Mouse (Mus musculus) liver, postnatal 0 days (tissue): ENCODE measurements around the gene Tubb1. TPM values are rescaled to one million over a fixed set of nuclear protein-coding genes. Genes with fewer than 3 reads are reported as not detected.
A peak's percentile ranks its signal among the peaks of the same experiment; 100 is the strongest.

Experiments
- ATAC-seq: fragments of 200-750 bp; cut with Nextera tagmentation; 2 replicates; pipeline ENCODE4 v1.8.0; 2017; ENCODE audit warnings: mild to moderate bottlenecking, moderate library complexity
- DNase-seq: peaks from one replicate; pipeline ENCODE4 v3.0.0-alpha.2; 2016
- H3K27ac ChIP-seq: fragments of 300-500 bp; sonication (generic); 2 replicates; pipeline ENCODE4 v1.5.1; 2014; ENCODE audit warnings: antibody characterized with exemption, moderate library complexity, mild to moderate bottlenecking, low read depth
- H3K27me3 ChIP-seq: fragments of 300-500 bp; sonication (generic); 2 replicates; pipeline ENCODE4 v1.6.1; 2014; ENCODE audit warnings: low read length, control low read depth, mixed read lengths; ENCODE audit not compliant: insufficient read depth
- H3K36me3 ChIP-seq: fragments of 300-500 bp; sonication (generic); replicated peaks from 2 replicates; pipeline ENCODE4 v1.6.1; 2014; ENCODE audit warnings: mild to moderate bottlenecking, control low read depth, low read length, moderate library complexity, mixed read lengths; ENCODE audit not compliant: insufficient read depth
- H3K4me1 ChIP-seq: fragments of 300-500 bp; sonication (generic); 2 replicates; pipeline ENCODE4 v1.6.1; 2014; ENCODE audit warnings: antibody characterized with exemption, mild to moderate bottlenecking, control low read depth; ENCODE audit not compliant: insufficient read depth
- H3K4me2 ChIP-seq: fragments of 300-500 bp; sonication (generic); 2 replicates; pipeline ENCODE4 v1.6.1; 2014; ENCODE audit warnings: low read depth, mild to moderate bottlenecking, low read length, moderate library complexity, mixed read lengths
- H3K4me3 ChIP-seq: fragments of 300-500 bp; sonication (generic); 2 replicates; pipeline ENCODE4 v1.5.1; 2014; ENCODE audit warnings: low read depth, low read length
- H3K9ac ChIP-seq: fragments of 300-500 bp; sonication (generic); replicated peaks from 2 replicates; pipeline ENCODE4 v1.6.1; 2014; ENCODE audit warnings: mild to moderate bottlenecking, moderate library complexity
- H3K9me3 ChIP-seq: fragments of 300-500 bp; sonication (generic); 2 replicates; pipeline ENCODE4 v1.6.1; 2016; ENCODE audit warnings: mild to moderate bottlenecking, control low read depth, low read length, mixed read lengths
- CTCF ChIP-seq: sonication (generic); IDR thresholded peaks from 2 replicates; pipeline ENCODE4 v1.5.1; 2016; ENCODE audit warnings: antibody characterized with exemption, low read depth
- EP300 ChIP-seq: IDR thresholded peaks from 2 replicates; pipeline ENCODE4 v1.6.1; 2016; ENCODE audit warnings: antibody characterized with exemption, low read depth, mild to moderate bottlenecking
- WGBS: fragments of 180-500 bp; shearing (Covaris S2); extraction: QIAGEN DNeasy Blood & Tissue Kit; methylation state at CpG from one replicate; pipeline ENCODE4 v1.1.7; 2014; ENCODE audit not compliant: insufficient replicate concordance; 5-methylcytosine and 5-hydroxymethylcytosine counted together
- polyA plus RNA-seq: library from polyadenylated mRNA; unstranded; fragments of >200 nt; fragmentation: Nextera tagmentation; extraction: Ambion mirVana; gene quantifications from 2 replicates; pipeline ENCODE4 v1.2.1, GENCODE M21; 2015

Tubb1 gene
- polyA plus RNA-seq, 1 experiment from 2014 or later: 26.4 TPM

DNA sequence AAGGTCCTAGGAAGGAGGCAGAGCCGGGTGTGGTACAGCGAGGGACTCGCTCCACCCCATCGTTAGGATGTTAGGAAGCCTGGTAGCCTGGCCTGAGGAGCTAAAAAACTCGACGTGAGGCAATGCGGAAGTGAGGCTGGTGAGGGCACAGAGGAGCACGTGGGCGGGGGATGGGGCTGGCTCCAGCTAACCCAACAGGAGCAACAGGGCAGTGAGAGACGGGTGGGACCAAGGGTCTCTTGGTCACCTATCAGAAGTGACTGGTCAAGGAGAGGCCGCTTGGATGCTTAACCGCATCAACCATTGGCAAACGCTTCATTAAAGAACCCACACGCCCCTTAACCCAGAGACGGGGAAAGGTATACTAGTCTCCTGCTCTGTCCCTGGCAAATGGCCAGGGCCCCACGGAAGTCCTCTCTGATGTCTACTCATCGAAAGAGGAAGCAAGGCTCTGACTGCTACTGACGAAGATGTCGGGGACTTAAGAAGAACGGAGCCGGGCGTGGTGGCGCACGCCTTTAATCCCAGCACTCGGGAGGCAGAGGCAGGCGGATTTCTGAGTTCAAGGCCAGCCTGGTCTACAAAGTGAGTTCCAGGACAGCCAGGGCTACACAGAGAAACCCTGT lies 14.3 kb upstream of the Tubb1 start:
- Histone ChIP-seq H3K4me3 (no peak overlapping the region), H3K27me3 (no peaks in the 10 kb centered on the region), H3K9me3 (no peaks in the 10 kb centered on the region), H3K4me1 (peaks cover 41% of the 10 kb centered on the region), H3K4me2 (peak overlapping the region; percentile 13; the same call in 1 of the 2 replicates), H3K36me3 (peaks cover 36% of the 10 kb centered on the region), H3K27ac (peak overlapping the region; percentile 3; the same call in 1 of the 2 replicates), H3K9ac (no peak overlapping the region)
- WGBS: 68% methylated on average over 26 of the region's 26 CpGs
- TF ChIP-seq EP300 (no peak), CTCF (no peak)
- ATAC-seq: 0 out of 2 replicates have a peak, but pooled peaks have one; percentile 6
- peak; percentile 48 for DNase-seq

DNA sequence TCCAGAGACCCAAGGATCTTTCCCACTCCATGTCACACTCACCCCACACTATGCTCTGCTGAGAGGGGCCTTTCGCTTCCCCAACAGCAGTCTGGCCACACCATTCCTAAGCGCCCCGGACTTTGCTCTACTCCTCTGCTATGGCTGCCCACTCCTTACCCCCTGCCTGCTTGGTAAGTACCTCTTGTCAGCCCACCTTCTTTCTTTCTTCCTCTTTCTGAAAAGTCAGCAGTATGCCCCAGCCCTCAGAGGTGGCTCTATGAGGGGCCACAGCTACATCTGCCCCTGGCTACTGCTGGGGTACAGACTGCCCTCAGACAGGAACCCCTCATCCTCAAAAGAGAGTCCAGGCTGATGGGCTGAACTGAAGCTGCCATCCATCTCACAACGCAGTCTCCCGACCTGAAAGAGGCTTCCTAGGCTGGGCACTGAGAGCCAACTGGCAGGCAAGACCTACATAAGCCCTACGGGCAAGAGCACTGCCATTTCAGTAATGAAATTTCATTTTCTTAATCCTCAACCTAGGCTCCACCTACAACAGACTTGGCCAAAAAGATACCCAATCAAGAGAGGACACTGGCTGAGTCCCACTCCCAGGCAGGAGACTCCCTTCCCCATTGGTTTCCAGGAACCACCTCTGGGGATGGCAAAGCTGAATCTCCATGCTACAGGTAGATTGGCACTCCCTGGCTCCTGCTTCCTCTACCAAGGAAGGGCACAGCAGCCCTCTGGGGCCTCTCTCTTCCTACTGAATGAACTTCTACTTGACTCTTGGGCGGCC lies 13.4 kb upstream of the Tubb1 start:
- WGBS: 81% methylated on average over 7 of the region's 7 CpGs
- DNase-seq: no peak
- H3K27me3 ChIP-seq: no peaks in the 10 kb centered on the region
- H3K9ac ChIP-seq: peak overlapping the region; percentile 70
- peak overlapping the region; percentile 67 for H3K4me3 ChIP-seq
- ATAC-seq: no peak; the same call in 1 of the 2 replicates
- peaks cover 30% of the 10 kb centered on the region for H3K36me3 ChIP-seq
- peak overlapping the region; percentile 85 for H3K27ac ChIP-seq
- H3K9me3 ChIP-seq: no peaks in the 10 kb centered on the region
- H3K4me2 ChIP-seq: peak overlapping the region; percentile 95
- TF ChIP-seq EP300: no peak
- TF ChIP-seq CTCF: no peak
- peaks cover 41% of the 10 kb centered on the region for H3K4me1 ChIP-seq

DNA sequence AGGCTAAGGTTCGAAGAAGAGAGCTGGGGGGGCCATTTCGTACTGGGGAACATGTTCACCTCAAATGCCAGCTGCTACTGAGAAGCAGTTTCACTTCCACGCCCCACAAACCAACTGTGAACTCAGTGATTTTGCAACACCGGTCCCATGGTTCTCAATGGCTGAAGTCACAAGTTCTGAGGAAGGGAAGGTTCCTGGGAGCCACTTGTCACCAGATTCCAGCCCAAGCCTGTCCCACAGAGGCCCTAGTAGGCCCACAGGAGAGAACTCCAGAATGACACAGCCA lies 12.9 kb upstream of the Tubb1 start:
- WGBS: 48% methylated on average over 4 of the region's 4 CpGs
- Histone ChIP-seq H3K4me2 (peak overlapping the region; percentile 95), H3K4me1 (peaks cover 41% of the 10 kb centered on the region), H3K36me3 (peaks cover 25% of the 10 kb centered on the region), H3K9me3 (no peaks in the 10 kb centered on the region), H3K27ac (peak overlapping the region; percentile 85), H3K9ac (peak overlapping the region; percentile 70), H3K27me3 (no peaks in the 10 kb centered on the region), H3K4me3 (peak overlapping the region; percentile 67)
- ATAC-seq (peak; percentile 35), DNase-seq (peak; percentile 61)
- TF ChIP-seq CTCF (no peak), EP300 (no peak)

DNA sequence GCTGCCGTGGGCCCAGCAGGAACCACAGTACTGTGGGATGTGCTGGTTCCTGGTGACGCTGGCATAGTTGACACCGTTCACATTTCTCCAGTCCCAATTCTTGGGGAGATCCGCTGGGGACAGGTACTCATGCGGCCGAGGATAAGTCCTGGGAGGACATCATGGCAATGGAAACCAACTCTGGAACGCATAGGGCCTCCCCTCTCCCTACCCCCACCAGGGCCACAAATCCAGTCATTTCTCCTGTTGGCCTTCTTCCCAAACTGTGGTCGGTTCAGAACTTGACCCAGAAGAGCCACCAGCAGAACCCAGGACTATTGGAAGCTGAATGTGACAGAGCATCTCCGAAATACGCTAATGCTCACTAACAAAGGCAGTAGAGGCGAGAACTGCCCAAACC lies 12.3 kb upstream of the Tubb1 start:
- no peak; the same call in 1 of the 2 replicates for ATAC-seq
- Histone ChIP-seq H3K4me3 (peak overlapping the region; percentile 67), H3K27me3 (no peaks in the 10 kb centered on the region), H3K36me3 (peaks cover 22% of the 10 kb centered on the region), H3K4me2 (peak overlapping the region; percentile 95), H3K9me3 (no peaks in the 10 kb centered on the region), H3K9ac (peak overlapping the region; percentile 70), H3K27ac (peak overlapping the region; percentile 85), H3K4me1 (peaks cover 41% of the 10 kb centered on the region)
- 52% methylated on average over 11 of the region's 11 CpGs for WGBS
- TF ChIP-seq EP300 (no peak), CTCF (no peak)
- no peak for DNase-seq

DNA sequence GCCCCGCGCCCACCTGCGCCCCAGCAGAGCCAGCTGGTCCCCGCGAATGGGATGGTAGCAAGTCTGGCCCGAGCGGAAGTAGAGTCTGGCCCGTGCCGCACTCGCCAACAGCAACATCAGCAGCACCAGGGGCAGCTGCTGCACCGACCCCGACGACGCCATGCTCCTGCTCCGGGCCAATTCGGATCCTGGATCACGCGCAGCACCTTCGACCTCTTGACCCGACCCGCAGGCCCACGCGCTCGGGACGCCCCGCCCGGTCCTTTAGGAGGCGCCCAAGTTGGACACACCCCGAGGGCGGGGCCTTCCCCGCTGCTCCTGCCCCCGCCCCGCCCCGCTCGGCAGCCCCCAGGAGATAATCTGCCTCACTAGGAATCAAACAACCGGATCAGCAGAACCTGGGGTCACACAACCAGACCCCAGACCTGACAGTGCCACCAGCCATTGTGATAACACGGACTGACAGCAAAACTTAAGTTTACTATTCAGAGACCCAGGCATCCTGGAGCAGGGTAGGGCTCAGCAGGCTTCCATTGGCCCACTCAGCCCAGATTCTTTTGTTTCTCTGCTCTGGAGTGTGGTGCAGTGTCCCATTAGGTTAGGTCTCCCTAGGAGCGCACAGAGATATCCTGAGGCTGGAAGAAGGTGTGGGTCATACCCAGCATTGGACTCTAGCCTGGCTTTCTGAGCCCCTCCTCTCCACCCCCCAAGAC lies 11.6 kb upstream of the Tubb1 start, which contains the start of gene Ctsz:
Gene Ctsz, minus strand, starts transcription at position 303 of the 713 bp plus-strand sequence.
- H3K9me3 ChIP-seq: no peaks in the 10 kb centered on the region
- H3K27me3 ChIP-seq: no peaks in the 10 kb centered on the region
- peak; percentile 86 for ATAC-seq
- peak within 1 kb of the TSS; percentile 95 for H3K4me2 ChIP-seq
- peak within 1 kb of the TSS; percentile 85 for H3K27ac ChIP-seq
- DNase-seq: peak; percentile 89
- peaks cover 18% of the 10 kb centered on the region for H3K36me3 ChIP-seq
- H3K4me3 ChIP-seq: peak within 1 kb of the TSS; percentile 67
- TF ChIP-seq EP300 (no peak), CTCF (no peak)
- peak within 1 kb of the TSS; percentile 70 for H3K9ac ChIP-seq
- WGBS: 2% methylated on average over 38 of the region's 38 CpGs
- peaks cover 41% of the 10 kb centered on the region for H3K4me1 ChIP-seq

DNA sequence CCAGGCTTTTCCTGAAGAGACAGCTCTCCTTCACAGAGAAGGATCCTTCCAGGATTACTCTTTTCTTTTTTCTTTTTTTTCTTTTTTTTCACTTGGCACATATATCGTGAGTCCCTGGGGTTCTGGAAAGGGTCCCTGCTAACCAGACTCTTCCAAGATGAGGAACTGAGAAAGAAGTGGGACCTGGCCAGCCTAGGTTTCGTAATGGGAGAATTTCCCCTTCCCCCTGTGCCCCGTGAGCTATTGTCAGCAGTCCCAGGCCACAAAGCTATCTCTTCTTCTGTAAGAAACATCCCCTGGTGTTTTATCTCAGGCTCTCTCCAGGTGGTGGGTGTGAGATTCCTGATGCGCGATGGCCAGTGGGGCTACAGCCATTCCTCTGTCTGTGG lies 11.1 kb upstream of the Tubb1 start:
- H3K9me3 ChIP-seq: no peaks in the 10 kb centered on the region
- H3K4me1 ChIP-seq: peaks cover 41% of the 10 kb centered on the region
- peak overlapping the region; percentile 67; the same call in 1 of the 2 replicates for H3K4me3 ChIP-seq
- H3K27ac ChIP-seq: peak overlapping the region; percentile 85
- ATAC-seq (no peak), DNase-seq (no peak)
- TF ChIP-seq CTCF (no peak), EP300 (no peak)
- no peak overlapping the region for H3K9ac ChIP-seq
- peak overlapping the region; percentile 95 for H3K4me2 ChIP-seq
- peaks cover 14% of the 10 kb centered on the region for H3K36me3 ChIP-seq
- 28% methylated on average over 5 of the region's 5 CpGs for WGBS
- no peaks in the 10 kb centered on the region for H3K27me3 ChIP-seq
